Mouse (Mus musculus): ENCODE measurements around the gene Egln2.
A peak's percentile ranks its signal among the peaks of the same experiment; 100 is the strongest.

The Egln2 gene

GRCm38 (mm10) chr7:27130521-27131370 is 35.9 kb downstream of the Egln2 start:
- DNase-seq = no peak

DNA sequence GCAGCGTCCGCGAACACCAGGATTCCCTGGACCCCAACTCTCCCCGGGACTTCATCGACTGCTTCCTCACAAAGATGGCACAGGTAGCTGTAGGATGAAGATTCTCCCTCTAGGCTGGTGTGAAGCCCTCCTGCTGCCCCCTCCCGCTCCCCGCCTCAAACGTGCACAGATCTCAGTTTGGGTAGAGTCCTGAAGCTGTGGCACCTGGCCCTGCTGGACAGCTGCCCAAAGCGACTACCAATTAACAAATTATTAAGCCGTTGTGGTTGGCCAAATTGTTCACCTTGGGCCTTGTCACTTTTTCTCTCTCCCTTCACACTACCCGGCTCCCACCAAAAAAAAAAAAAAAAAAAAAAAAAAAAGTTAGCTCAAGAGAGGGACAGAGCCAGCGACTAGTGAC is 36.8 kb downstream of the Egln2 start:
- DNase-seq = no peak

GRCm38 (mm10) chr7:27128946-27129345 is 37.7 kb downstream of the Egln2 start:
- DNase-seq = no peak

- DNase-seq = peak; percentile 39
Observed at GRCm38 (mm10) chr7:27128162-27128561, 38.4 kb downstream of the Egln2 start.

DNA sequence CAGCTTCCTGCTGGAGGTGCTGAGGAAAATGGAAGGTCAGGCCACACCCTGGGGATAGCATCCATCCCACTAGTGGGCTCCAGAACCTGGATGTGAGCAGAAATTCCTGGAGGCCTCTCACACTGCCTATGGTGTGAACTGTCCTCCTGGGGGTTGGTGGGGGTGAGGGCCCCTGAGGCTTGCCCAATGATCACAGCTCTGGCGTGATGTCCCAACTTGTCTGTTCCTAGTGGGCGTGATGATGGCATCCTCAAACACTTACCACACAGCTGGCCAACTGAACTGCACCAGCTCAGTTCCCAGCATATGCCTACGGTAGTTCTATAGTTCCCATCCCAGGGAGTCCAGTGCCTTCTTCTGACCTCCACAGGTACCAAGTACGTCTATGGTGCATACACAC is 41.6 kb downstream of the Egln2 start:
- no peak for DNase-seq

DNA sequence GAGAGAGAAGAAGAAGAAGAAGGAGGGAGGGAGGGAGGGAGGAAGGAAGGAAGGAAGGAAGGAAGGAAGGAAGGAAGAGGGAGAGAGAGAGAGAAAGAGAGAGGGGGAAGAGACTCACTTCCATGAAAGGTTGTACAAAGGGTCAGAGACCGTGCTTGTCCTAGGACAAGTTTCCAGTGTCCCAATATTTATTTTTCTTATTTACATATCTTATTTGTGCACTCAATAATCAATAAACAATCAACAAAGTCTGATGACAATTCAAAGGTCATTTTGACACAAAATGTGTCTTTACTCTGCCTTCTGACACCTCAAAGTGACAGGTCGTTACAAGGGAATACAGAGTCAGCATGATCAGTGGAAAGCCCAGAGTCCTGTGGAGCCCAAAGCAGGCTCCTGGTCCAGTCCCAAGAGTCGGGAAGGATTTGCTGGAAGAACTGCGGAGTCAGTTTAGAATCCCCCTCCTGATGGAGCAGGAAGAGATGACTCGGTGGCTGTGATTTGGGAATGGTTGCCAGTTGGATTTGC is 42.2 kb downstream of the Egln2 start:
- no peak for DNase-seq

- no peak for DNase-seq
Observed at GRCm38 (mm10) chr7:27119676-27120075, 46.9 kb downstream of the Egln2 start, which contains the start of gene Cyp2f2. TSS of gene Cyp2f2 (plus strand) at chr7:27119909.

- no peak for DNase-seq
Observed at GRCm38 (mm10) chr7:27118033-27118511, 48.5 kb downstream of the Egln2 start.

DNA sequence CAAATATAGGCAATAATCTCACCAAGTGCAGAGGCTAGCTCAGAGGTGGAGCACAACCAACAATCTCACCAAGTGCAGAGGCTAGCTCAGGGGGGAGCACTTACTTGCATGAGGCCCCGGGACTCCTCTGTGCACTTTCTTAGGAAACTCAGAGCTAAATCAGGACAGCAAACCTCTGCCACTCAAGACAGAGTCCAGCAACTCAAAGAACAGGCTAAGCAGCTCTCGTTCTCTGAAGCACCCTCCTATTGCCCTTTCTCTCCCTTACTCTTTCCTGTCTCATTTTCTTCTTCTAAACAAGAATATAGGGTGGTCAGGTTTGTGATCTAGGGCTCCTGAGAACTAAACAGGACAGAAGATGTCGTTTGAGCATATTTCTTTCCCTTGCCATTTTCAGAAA is 54.6 kb downstream of the Egln2 start:
- no peak for DNase-seq

DNA sequence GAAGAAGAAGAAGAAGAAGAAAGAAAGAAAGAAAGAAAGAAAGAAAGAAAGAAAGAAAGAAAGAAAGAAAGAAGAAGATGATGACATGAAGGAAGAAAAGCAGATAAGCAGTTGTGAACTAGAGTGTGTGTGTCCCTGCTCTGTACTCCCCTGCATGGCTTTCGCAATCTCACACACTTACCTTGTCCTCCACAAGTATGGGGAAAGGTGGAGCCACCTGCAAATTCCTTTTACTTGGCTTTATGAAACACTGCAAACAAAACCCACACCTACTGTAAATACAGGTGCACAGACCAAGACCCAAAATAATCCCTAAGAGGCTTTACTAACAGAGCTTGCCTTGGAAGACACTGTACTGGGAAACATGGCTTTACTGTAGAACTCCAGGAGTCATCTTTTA is 55.6 kb downstream of the Egln2 start:
- no peak for DNase-seq

DNA sequence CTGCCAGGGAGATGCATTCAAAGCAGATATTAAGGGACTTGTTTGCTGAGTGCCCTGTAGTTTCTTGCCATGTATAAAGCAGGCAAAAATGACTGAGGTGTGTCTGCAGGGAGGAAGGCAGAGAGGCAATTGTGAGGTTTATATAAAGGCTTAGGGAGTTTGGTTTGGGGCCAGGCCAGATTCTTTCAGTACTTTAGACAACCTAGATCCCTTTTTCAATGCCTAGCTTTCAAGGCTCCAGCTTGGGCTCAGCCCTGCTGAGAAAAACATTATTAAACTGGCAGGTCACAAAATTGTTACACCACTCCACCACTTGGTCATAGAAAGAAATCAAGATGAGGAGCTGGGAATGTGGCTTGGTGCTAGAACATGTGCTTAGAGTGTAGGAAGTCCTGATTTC is 56.3 kb downstream of the Egln2 start:
- no peak for DNase-seq

Measured in right cerebral cortex, adult 18-20 months (tissue).